Mouse (Mus musculus): ENCODE results near the gene Grik3.

The Grik3 gene

GRCm38 (mm10) chr4:125492122-125492505 is 1.6 kb downstream of the Grik3 start:
- no peak for DNase-seq

GRCm38 (mm10) chr4:125492706-125493105 is 2.2 kb downstream of the Grik3 start:
- DNase-seq = no peak

- DNase-seq = no peak
Measured at GRCm38 (mm10) chr4:125493124-125493523, 2.6 kb downstream of the Grik3 start.

GRCm38 (mm10) chr4:125495477-125495876 is 5.0 kb downstream of the Grik3 start:
- no peak for DNase-seq

GRCm38 (mm10) chr4:125497001-125497400 is 6.5 kb downstream of the Grik3 start:
- no peak for DNase-seq

GRCm38 (mm10) chr4:125497471-125497870 is 7.0 kb downstream of the Grik3 start:
- DNase-seq = no peak

GRCm38 (mm10) chr4:125498866-125499265 is 8.4 kb downstream of the Grik3 start:
- DNase-seq = no peak

- DNase-seq = no peak
Measured at GRCm38 (mm10) chr4:125502861-125503260, 12.4 kb downstream of the Grik3 start.

- no peak for DNase-seq
Measured at GRCm38 (mm10) chr4:125512434-125512833, 21.9 kb downstream of the Grik3 start.

GRCm38 (mm10) chr4:125515646-125516045 is 25.1 kb downstream of the Grik3 start:
- no peak for DNase-seq

GRCm38 (mm10) chr4:125516612-125517011 is 26.1 kb downstream of the Grik3 start:
- no peak for DNase-seq

- no peak for DNase-seq
Measured at GRCm38 (mm10) chr4:125518861-125519260, 28.4 kb downstream of the Grik3 start.

- no peak for DNase-seq
Measured at GRCm38 (mm10) chr4:125522931-125523330, 32.4 kb downstream of the Grik3 start.

GRCm38 (mm10) chr4:125525266-125525665 is 34.8 kb downstream of the Grik3 start:
- no peak for DNase-seq

- DNase-seq = no peak
Measured at GRCm38 (mm10) chr4:125526425-125526824, 35.9 kb downstream of the Grik3 start.

GRCm38 (mm10) chr4:125533965-125534364 is 43.5 kb downstream of the Grik3 start:
- DNase-seq = no peak

GRCm38 (mm10) chr4:125534449-125534848 is 43.9 kb downstream of the Grik3 start:
- DNase-seq = no peak

GRCm38 (mm10) chr4:125534991-125535401 is 44.5 kb downstream of the Grik3 start:
- DNase-seq = no peak

GRCm38 (mm10) chr4:125535465-125535864 is 45.0 kb downstream of the Grik3 start:
- no peak for DNase-seq

- DNase-seq = no peak
Measured at GRCm38 (mm10) chr4:125535977-125536376, 45.5 kb downstream of the Grik3 start.

GRCm38 (mm10) chr4:125538301-125538965 is 47.9 kb downstream of the Grik3 start:
- DNase-seq = no peak

- DNase-seq = no peak
Measured at GRCm38 (mm10) chr4:125539617-125540016, 49.1 kb downstream of the Grik3 start.

- no peak for DNase-seq
Measured at GRCm38 (mm10) chr4:125543171-125543570, 52.7 kb downstream of the Grik3 start.

GRCm38 (mm10) chr4:125544947-125545767 is 54.7 kb downstream of the Grik3 start:
- no peak for DNase-seq

Data from heart, adult 11 months (tissue).